9 mouse cellular contexts compared by ENCODE assay signal in genomic region chr1:167271304-167271703, GRCm38 (mm10). TPM values are rescaled to one million over a fixed set of nuclear protein-coding genes. Genes with fewer than 3 reads are reported as not detected.
DNase-seq lines count a peak whose midpoint lies in the region; ATAC-seq and TF ChIP-seq lines count a peak whose summit lies in the region.
"Had no signal": no experiment of that assay in that cellular context is flagged by ENCODE, and none has a peak within 500 bp of the region (broad histone marks: within the 10 kb centered on the region; RNA-seq: fewer than 3 reads in every experiment).

No protein-coding gene starts in this region.

- no peaks in the 10 kb centered on the region for H3K9me3 ChIP-seq in hindbrain, embryonic 13.5 days
- H3K9me3 ChIP-seq in hindbrain, postnatal 0 days (ENCODE audit: low read length): no peaks in the 10 kb centered on the region
- H3K9me3 ChIP-seq in forebrain, embryonic 15.5 days: no peaks in the 10 kb centered on the region

- ATAC-seq in hindbrain, embryonic 13.5 days (ENCODE audit: low FRiP score): peak; percentile 14; the same call in 1 of the 2 replicates
- no peak for ATAC-seq in hindbrain, postnatal 0 days
- ATAC-seq in forebrain, embryonic 15.5 days (replicated peaks): peak; percentile 13
- peak; percentile 20 for ATAC-seq in megakaryocyte progenitor cell, adult 5-6 weeks (replicated peaks; ENCODE audit: poor library complexity)

- no peaks in the 10 kb centered on the region for H3K27me3 ChIP-seq in hindbrain, embryonic 13.5 days
- H3K27me3 ChIP-seq in hindbrain, postnatal 0 days (ENCODE audit: insufficient read depth, low read length): no peaks in the 10 kb centered on the region
- H3K27me3 ChIP-seq in forebrain, embryonic 15.5 days: no peaks in the 10 kb centered on the region

- DNase-seq in hindbrain, postnatal 0 days (ENCODE audit: low spot score): no peak
- peak; percentile 63 for DNase-seq in R1 (ENCODE audit: low read depth, low spot score)
- DNase-seq in frontal cortex, postnatal 10 days (ENCODE audit: low spot score in 2 of 2): no peak
- no peak for DNase-seq in spleen, adult 12 weeks (ENCODE audit: low spot score)
- no peak for DNase-seq in frontal cortex, adult 2 months (ENCODE audit: extremely low spot score in 1 of 2, low spot score in 1 of 2)
- DNase-seq: cerebellum, adult 8-10 months had no signal

- H3K4me2 ChIP-seq in hindbrain, embryonic 13.5 days: peak overlapping the region; percentile 56; the same call in 1 of the 2 replicates
- H3K4me2 ChIP-seq in hindbrain, postnatal 0 days (ENCODE audit: low read depth, low read length): no peak overlapping the region
- H3K4me2 ChIP-seq in forebrain, embryonic 15.5 days (replicated peaks): no peak overlapping the region

- H3K4me1 ChIP-seq in hindbrain, embryonic 13.5 days (replicated peaks): peaks cover 66% of the 10 kb centered on the region
- H3K4me1 ChIP-seq in hindbrain, postnatal 0 days (ENCODE audit: insufficient read depth, low read length): peaks cover 19% of the 10 kb centered on the region
- H3K4me1 ChIP-seq in forebrain, embryonic 15.5 days: peaks cover 48% of the 10 kb centered on the region

- H3K9ac ChIP-seq in hindbrain, embryonic 13.5 days: no peak overlapping the region
- H3K9ac ChIP-seq in hindbrain, postnatal 0 days (replicated peaks; ENCODE audit: low read length): no peak overlapping the region
- H3K9ac ChIP-seq in forebrain, embryonic 15.5 days (replicated peaks): no peak overlapping the region

- no peaks in the 10 kb centered on the region for H3K36me3 ChIP-seq in hindbrain, embryonic 13.5 days
- H3K36me3 ChIP-seq in hindbrain, postnatal 0 days (ENCODE audit: insufficient read depth, low read length): no peaks in the 10 kb centered on the region
- no peaks in the 10 kb centered on the region for H3K36me3 ChIP-seq in forebrain, embryonic 15.5 days

- WGBS in hindbrain, embryonic 13.5 days: 50% methylated on average over 4 of the region's 4 CpGs
- WGBS in hindbrain, postnatal 0 days: 54% methylated on average over 4 of the region's 4 CpGs
- 31% methylated on average over 4 of the region's 4 CpGs for WGBS in forebrain, embryonic 15.5 days

- H3K27ac ChIP-seq in hindbrain, embryonic 13.5 days: peak overlapping the region; percentile 37; the same call in 1 of the 2 replicates
- H3K27ac ChIP-seq in hindbrain, postnatal 0 days: no peak overlapping the region
- H3K27ac ChIP-seq in forebrain, embryonic 15.5 days (replicated peaks): peak overlapping the region; percentile 81; the same call in 1 of the 2 replicates

- no peak overlapping the region for H3K4me3 ChIP-seq in hindbrain, embryonic 13.5 days
- H3K4me3 ChIP-seq in hindbrain, postnatal 0 days (ENCODE audit: low read length): no peak overlapping the region
- no peak overlapping the region for H3K4me3 ChIP-seq in forebrain, embryonic 15.5 days

- no peak for TF ChIP-seq CTCF in hindbrain, postnatal 0 days (IDR thresholded peaks at IDR 0.05; ENCODE audit: low read depth)

RNA-seq across cellular contexts. Expression of gene Uck2, which starts 13.8 kb away (rescaled TPM):
- polyA plus RNA-seq in hindbrain, embryonic 13.5 days (2015; fragmentation: Nextera tagmentation; extraction: Ambion mirVana): 58.4 and 63.4 TPM in 2 replicates
- 71.8 and 91.3 TPM in 2 replicates for total RNA-seq in hindbrain, postnatal 0 days (2014; rRNA removed)
- 40.1 and 44.7 TPM in 2 replicates for polyA plus RNA-seq in hindbrain, postnatal 0 days (2015; fragmentation: Nextera tagmentation; extraction: Ambion mirVana)
- polyA plus RNA-seq in forebrain, embryonic 15.5 days (2015; fragmentation: Nextera tagmentation; extraction: Ambion mirVana): 64.7 and 68.2 TPM in 2 replicates
- total RNA-seq in megakaryocyte progenitor cell, adult 5-6 weeks (2015): 228 and 234 TPM in 2 replicates
- 234 and 288 TPM in 2 replicates for total RNA-seq in megakaryocyte progenitor cell, adult 5-6 weeks (2017)
- 17.5 and 18.4 TPM in 2 replicates for polyA plus RNA-seq in frontal cortex, adult 2 months (2012; rRNA removed)

RNA-seq across cellular contexts. Expression of gene Tmco1, which starts 36.9 kb away (rescaled TPM):
- polyA plus RNA-seq in hindbrain, embryonic 13.5 days (2015; fragmentation: Nextera tagmentation; extraction: Ambion mirVana): 72.5 and 73.5 TPM in 2 replicates
- 47.5 and 63.2 TPM in 2 replicates for total RNA-seq in hindbrain, postnatal 0 days (2014; rRNA removed)
- 70.4 and 80.8 TPM in 2 replicates for polyA plus RNA-seq in hindbrain, postnatal 0 days (2015; fragmentation: Nextera tagmentation; extraction: Ambion mirVana)
- 68.1 and 69.0 TPM in 2 replicates for polyA plus RNA-seq in forebrain, embryonic 15.5 days (2015; fragmentation: Nextera tagmentation; extraction: Ambion mirVana)
- 168 and 183 TPM in 2 replicates for total RNA-seq in megakaryocyte progenitor cell, adult 5-6 weeks (2015)
- total RNA-seq in megakaryocyte progenitor cell, adult 5-6 weeks (2017): 176 and 178 TPM in 2 replicates
- polyA plus RNA-seq in frontal cortex, adult 2 months (2012; rRNA removed): 64.0 and 68.9 TPM in 2 replicates
